Mouse (Mus musculus): ENCODE data around the gene Fam111a. TPM values are rescaled to one million over a fixed set of nuclear protein-coding genes. Genes with fewer than 3 reads are reported as not detected.

Gene Fam111a
- polyA plus RNA-seq, 1 experiment from 2014 or later: 9.5 TPM

GRCm38 (mm10) chr19:12517671-12518540 is 27.6 kb upstream of the Fam111a start:
- WGBS: 2% methylated on average over 16 of the region's 16 CpGs
- Histone ChIP-seq H3K36me3 (no peaks in the 10 kb centered on the region), H3K27ac (0 out of 2 replicates have a peak overlapping the region, but pooled peaks have one; percentile 51), H3K4me3 (replicated peaks) (peak overlapping the region; percentile 52), H3K4me1 (replicated peaks) (no peaks in the 10 kb centered on the region), H3K27me3 (no peaks in the 10 kb centered on the region), H3K9ac (replicated peaks) (peak overlapping the region; percentile 77), H3K9me3 (no peaks in the 10 kb centered on the region), H3K4me2 (replicated peaks) (peak overlapping the region; percentile 68)
- peak; percentile 94 for ATAC-seq

- no peaks in the 10 kb centered on the region for H3K36me3 ChIP-seq
- no peak overlapping the region for H3K9ac ChIP-seq (replicated peaks)
- ATAC-seq: no peak
- H3K27me3 ChIP-seq: no peaks in the 10 kb centered on the region
- H3K9me3 ChIP-seq: no peaks in the 10 kb centered on the region
- peak overlapping the region; percentile 68 for H3K4me2 ChIP-seq (replicated peaks)
- H3K4me1 ChIP-seq (replicated peaks): no peaks in the 10 kb centered on the region
- peak overlapping the region; percentile 52 for H3K4me3 ChIP-seq (replicated peaks)
- H3K27ac ChIP-seq: no peak overlapping the region
These were observed 27.0 kb upstream of the Fam111a start for GRCm38 (mm10) chr19:12518541-12518890.

DNA sequence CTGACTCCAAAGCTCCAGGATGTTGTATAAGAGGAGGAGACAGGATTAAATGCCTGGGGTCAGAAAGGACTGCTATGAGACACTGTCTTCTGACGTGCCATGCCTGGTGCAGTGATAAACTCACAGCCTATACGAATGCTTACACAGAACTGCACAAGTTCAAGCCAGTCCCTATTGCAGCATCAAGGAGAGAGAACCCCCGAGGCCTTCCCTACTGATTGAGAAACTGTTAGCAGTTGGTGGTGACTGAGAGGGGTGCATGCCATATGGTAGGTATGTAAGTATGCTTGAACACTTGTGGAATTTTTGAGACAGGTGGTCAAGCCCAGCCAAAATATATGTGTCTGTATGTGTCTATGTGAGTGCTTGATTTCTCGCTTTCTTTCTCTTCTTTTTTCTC is 22.2 kb upstream of the Fam111a start:
- no peak for ATAC-seq
- H3K9ac ChIP-seq (replicated peaks): no peak overlapping the region
- WGBS: 59% methylated on average over 4 of the region's 4 CpGs
- H3K4me1 ChIP-seq (replicated peaks): no peaks in the 10 kb centered on the region
- no peaks in the 10 kb centered on the region for H3K27me3 ChIP-seq
- H3K27ac ChIP-seq: no peak overlapping the region
- no peak overlapping the region for H3K4me2 ChIP-seq (replicated peaks)
- H3K4me3 ChIP-seq (replicated peaks): no peak overlapping the region
- no peaks in the 10 kb centered on the region for H3K9me3 ChIP-seq
- no peaks in the 10 kb centered on the region for H3K36me3 ChIP-seq

GRCm38 (mm10) chr19:12537168-12537567 is 8.4 kb upstream of the Fam111a start:
- no peak overlapping the region for H3K4me2 ChIP-seq (replicated peaks)
- ATAC-seq: no peak
- H3K27me3 ChIP-seq: no peaks in the 10 kb centered on the region
- no peak overlapping the region for H3K9ac ChIP-seq (replicated peaks)
- H3K4me3 ChIP-seq (replicated peaks): no peak overlapping the region
- no peaks in the 10 kb centered on the region for H3K9me3 ChIP-seq
- no peaks in the 10 kb centered on the region for H3K4me1 ChIP-seq (replicated peaks)
- no peak overlapping the region for H3K27ac ChIP-seq
- no peaks in the 10 kb centered on the region for H3K36me3 ChIP-seq

DNA sequence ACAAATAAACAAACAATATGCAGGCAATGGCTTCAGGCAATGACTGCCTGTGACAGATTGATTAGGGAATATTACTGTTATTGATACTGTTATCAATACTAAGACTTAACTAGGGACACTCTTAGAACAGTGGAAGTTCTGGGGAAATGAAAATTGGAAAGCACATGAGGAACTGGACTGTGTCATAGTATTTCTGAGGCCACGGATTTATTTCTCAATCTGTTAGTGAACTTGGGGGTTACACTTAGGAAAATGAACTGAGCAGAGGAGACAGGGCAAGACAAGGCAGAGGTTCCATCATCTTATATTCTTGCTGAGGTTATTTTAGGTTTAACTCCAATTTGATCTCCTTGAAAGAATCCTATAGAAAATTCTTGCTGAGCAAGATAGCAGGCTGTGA is 5.6 kb upstream of the Fam111a start:
- Histone ChIP-seq H3K4me2 (replicated peaks) (no peak overlapping the region), H3K27ac (no peak overlapping the region), H3K27me3 (no peaks in the 10 kb centered on the region), H3K9me3 (no peaks in the 10 kb centered on the region; the same call in 1 of the 2 replicates), H3K4me3 (replicated peaks) (no peak overlapping the region), H3K9ac (replicated peaks) (no peak overlapping the region), H3K4me1 (replicated peaks) (no peaks in the 10 kb centered on the region), H3K36me3 (no peaks in the 10 kb centered on the region)
- WGBS: 80% methylated on average over 1 of the region's 1 CpGs
- ATAC-seq: no peak

- ATAC-seq: no peak
- Histone ChIP-seq H3K4me2 (replicated peaks) (no peak overlapping the region), H3K36me3 (no peaks in the 10 kb centered on the region), H3K27ac (no peak overlapping the region), H3K9ac (replicated peaks) (no peak overlapping the region), H3K4me3 (replicated peaks) (no peak overlapping the region), H3K9me3 (no peaks in the 10 kb centered on the region; the same call in 1 of the 2 replicates), H3K27me3 (no peaks in the 10 kb centered on the region), H3K4me1 (replicated peaks) (no peaks in the 10 kb centered on the region)
- 77% methylated on average over 3 of the region's 3 CpGs for WGBS
These were observed 4.8 kb upstream of the Fam111a start for GRCm38 (mm10) chr19:12540727-12541126.

DNA sequence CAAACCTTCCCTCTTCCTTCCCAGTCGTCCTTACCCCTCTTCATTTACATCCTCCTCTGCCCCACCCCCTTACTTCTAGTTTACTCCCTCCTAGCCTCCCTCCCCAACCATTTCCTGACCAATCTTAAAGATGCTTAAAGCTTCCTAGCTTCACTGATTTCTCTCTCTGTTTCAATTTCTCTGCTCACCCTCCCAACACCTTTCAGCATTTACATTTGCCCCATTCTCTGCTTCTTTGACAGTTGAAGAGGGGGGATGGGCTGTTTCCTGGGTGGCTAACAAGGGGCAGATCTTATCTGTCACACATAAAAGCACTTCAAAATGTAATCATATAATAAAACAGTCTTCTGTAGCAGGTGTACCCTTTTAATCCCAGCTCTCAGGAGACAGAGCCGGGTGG is 3.9 kb upstream of the Fam111a start:
- no peak overlapping the region for H3K27ac ChIP-seq
- ATAC-seq: no peak
- 40% methylated on average over 2 of the region's 2 CpGs for WGBS
- no peaks in the 10 kb centered on the region for H3K36me3 ChIP-seq
- no peaks in the 10 kb centered on the region for H3K4me1 ChIP-seq (replicated peaks)
- no peaks in the 10 kb centered on the region; the same call in 1 of the 2 replicates for H3K9me3 ChIP-seq
- H3K27me3 ChIP-seq: no peaks in the 10 kb centered on the region
- H3K4me2 ChIP-seq (replicated peaks): no peak overlapping the region
- no peak overlapping the region for H3K4me3 ChIP-seq (replicated peaks)
- H3K9ac ChIP-seq (replicated peaks): no peak overlapping the region

DNA sequence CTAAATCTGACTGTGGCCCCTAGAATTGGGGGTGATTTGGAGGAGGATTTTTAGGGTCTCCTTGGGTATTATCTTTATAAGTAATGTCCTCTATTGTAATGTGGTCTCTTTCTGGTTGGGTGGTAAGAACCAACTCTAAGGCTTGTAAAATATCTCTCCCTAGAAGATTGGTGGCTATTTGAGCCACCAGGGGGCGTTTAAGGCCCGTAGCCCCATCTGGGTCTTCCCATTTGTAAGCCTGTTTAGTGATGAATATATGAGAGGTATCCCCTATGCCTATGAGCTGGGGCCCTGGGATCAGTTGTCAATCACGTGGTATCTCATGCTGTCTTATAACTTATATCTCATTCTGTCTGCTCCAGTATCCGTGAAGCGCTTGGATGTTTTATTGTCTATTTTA is 3.6 kb downstream of the Fam111a start:
- Histone ChIP-seq H3K9ac (replicated peaks) (no peak overlapping the region), H3K36me3 (no peaks in the 10 kb centered on the region), H3K4me2 (replicated peaks) (no peak overlapping the region), H3K27me3 (no peaks in the 10 kb centered on the region), H3K4me3 (replicated peaks) (no peak overlapping the region), H3K27ac (no peak overlapping the region), H3K4me1 (replicated peaks) (no peaks in the 10 kb centered on the region), H3K9me3 (no peaks in the 10 kb centered on the region)
- no peak for ATAC-seq
- WGBS: 77% methylated on average over 5 of the region's 5 CpGs

GRCm38 (mm10) chr19:12550005-12550942 is 4.7 kb downstream of the Fam111a start:
- no peak overlapping the region for H3K27ac ChIP-seq
- no peak overlapping the region for H3K4me3 ChIP-seq (replicated peaks)
- no peaks in the 10 kb centered on the region for H3K36me3 ChIP-seq
- H3K4me2 ChIP-seq (replicated peaks): no peak overlapping the region
- no peaks in the 10 kb centered on the region for H3K9me3 ChIP-seq
- no peak overlapping the region for H3K9ac ChIP-seq (replicated peaks)
- no peak for ATAC-seq
- no peaks in the 10 kb centered on the region for H3K27me3 ChIP-seq
- WGBS: 66% methylated on average over 5 of the region's 5 CpGs
- no peaks in the 10 kb centered on the region for H3K4me1 ChIP-seq (replicated peaks)

DNA sequence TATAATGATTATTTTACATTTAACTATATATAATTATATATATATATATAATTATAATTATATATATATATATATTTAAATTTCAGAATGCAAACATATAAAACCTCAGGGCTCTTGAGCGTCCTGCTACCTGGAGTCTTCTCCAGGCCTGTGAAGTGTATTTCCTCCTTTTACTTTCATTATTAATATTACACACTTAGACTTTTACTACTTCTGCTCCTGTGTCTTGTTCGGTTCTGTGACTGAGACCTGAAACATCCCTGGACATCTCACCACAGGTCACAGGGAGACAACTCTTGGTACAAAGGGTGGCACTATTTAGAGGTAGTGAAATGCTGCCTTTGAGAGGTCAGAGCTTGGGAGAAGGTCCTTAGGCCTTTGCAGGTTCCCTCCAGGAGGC is 10.8 kb downstream of the Fam111a start:
- WGBS: 96% methylated on average over 2 of the region's 2 CpGs

GRCm38 (mm10) chr19:12558219-12558618 is 12.7 kb downstream of the Fam111a start:
- WGBS: 91% methylated on average over 4 of the region's 4 CpGs
- Histone ChIP-seq H3K9me3 (no peaks in the 10 kb centered on the region), H3K4me2 (replicated peaks) (no peak overlapping the region), H3K4me3 (replicated peaks) (no peak overlapping the region), H3K27me3 (no peaks in the 10 kb centered on the region), H3K36me3 (no peaks in the 10 kb centered on the region), H3K27ac (no peak overlapping the region), H3K4me1 (replicated peaks) (no peaks in the 10 kb centered on the region), H3K9ac (replicated peaks) (no peak overlapping the region)
- no peak for ATAC-seq

More for the DNA sequence above, 10.8 kb downstream of the Fam111a start:
- Histone ChIP-seq H3K36me3 (no peaks in the 10 kb centered on the region), H3K4me1 (replicated peaks) (no peaks in the 10 kb centered on the region), H3K4me2 (replicated peaks) (no peak overlapping the region), H3K27me3 (no peaks in the 10 kb centered on the region), H3K9me3 (no peaks in the 10 kb centered on the region), H3K4me3 (replicated peaks) (no peak overlapping the region), H3K27ac (no peak overlapping the region), H3K9ac (replicated peaks) (no peak overlapping the region)
- ATAC-seq: no peak

DNA sequence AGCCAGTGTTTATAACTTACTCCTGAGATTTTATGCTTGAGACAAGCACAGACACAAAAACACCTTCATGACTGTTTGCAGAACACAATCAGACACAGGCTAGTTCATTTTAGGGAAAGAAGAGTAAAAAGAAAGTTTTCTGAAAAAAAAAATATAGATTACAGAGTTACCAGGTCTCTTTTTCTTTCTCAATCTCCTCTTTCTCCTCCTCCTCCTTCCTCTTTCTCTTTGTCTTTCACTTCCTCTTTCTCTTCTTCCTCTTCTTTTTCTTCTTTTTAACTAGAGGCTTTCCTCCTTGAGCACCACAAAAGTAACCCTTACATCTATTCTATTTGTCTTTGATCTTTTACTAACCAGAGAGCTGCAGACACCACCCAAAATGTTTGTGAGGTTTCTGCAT is 18.7 kb downstream of the Fam111a start:
- H3K4me2 ChIP-seq (replicated peaks): no peak overlapping the region
- no peak for ATAC-seq

More for the DNA sequence above, 18.7 kb downstream of the Fam111a start:
- Histone ChIP-seq H3K4me3 (replicated peaks) (no peak overlapping the region), H3K9me3 (no peaks in the 10 kb centered on the region), H3K36me3 (no peaks in the 10 kb centered on the region), H3K27me3 (no peaks in the 10 kb centered on the region), H3K4me1 (replicated peaks) (no peaks in the 10 kb centered on the region), H3K9ac (replicated peaks) (no peak overlapping the region), H3K27ac (no peak overlapping the region)
